Mouse (Mus musculus): ENCODE data around the gene Pde3a. TPM values are rescaled to one million over a fixed set of nuclear protein-coding genes. Genes with fewer than 3 reads are reported as not detected.

Gene Pde3a
- polyA plus RNA-seq, 1 experiment from 2014 or later: 5.8 TPM

- Histone ChIP-seq H3K9me3 (replicated peaks) (no peaks in the 10 kb centered on the region), H3K36me3 (no peaks in the 10 kb centered on the region), H3K4me2 (replicated peaks) (no peak overlapping the region), H3K4me3 (replicated peaks) (no peak overlapping the region), H3K9ac (no peak overlapping the region), H3K27me3 (peaks cover 16% of the 10 kb centered on the region), H3K27ac (replicated peaks) (no peak overlapping the region), H3K4me1 (peaks cover 15% of the 10 kb centered on the region)
- WGBS: 62% methylated on average over 6 of the region's 6 CpGs
- ATAC-seq (ENCODE audit: insufficient number of reproducible peaks, low FRiP score, low TSS enrichment, low read depth): no peak
Observed at GRCm38 (mm10) chr6:141246391-141246790, 2.7 kb upstream of the Pde3a start.

GRCm38 (mm10) chr6:141248081-141248480 is 988 bp upstream of the Pde3a start:
- H3K9ac ChIP-seq: no peak overlapping the region
- no peaks in the 10 kb centered on the region for H3K9me3 ChIP-seq (replicated peaks)
- H3K27me3 ChIP-seq: peaks cover 16% of the 10 kb centered on the region
- ATAC-seq (ENCODE audit: insufficient number of reproducible peaks, low FRiP score, low TSS enrichment, low read depth): no peak
- 0 out of 2 replicates have a peak overlapping the region, but pooled peaks have one; percentile 22 for H3K27ac ChIP-seq (replicated peaks)
- H3K4me1 ChIP-seq: peaks cover 15% of the 10 kb centered on the region
- H3K4me2 ChIP-seq (replicated peaks): peak overlapping the region; percentile 86
- no peaks in the 10 kb centered on the region for H3K36me3 ChIP-seq
- H3K4me3 ChIP-seq (replicated peaks): peak overlapping the region; percentile 72

- H3K9me3 ChIP-seq (replicated peaks): no peaks in the 10 kb centered on the region
- peak overlapping the region; percentile 86 for H3K27ac ChIP-seq (replicated peaks)
- ATAC-seq (ENCODE audit: insufficient number of reproducible peaks, low FRiP score, low TSS enrichment, low read depth): peak; percentile 87
- peak overlapping the region; percentile 86 for H3K4me2 ChIP-seq (replicated peaks)
- peak overlapping the region; percentile 74 for H3K9ac ChIP-seq
- no peaks in the 10 kb centered on the region for H3K36me3 ChIP-seq
- H3K27me3 ChIP-seq: peaks cover 16% of the 10 kb centered on the region
- peaks cover 15% of the 10 kb centered on the region for H3K4me1 ChIP-seq
- under 1% methylated on average over 65 of the region's 68 CpGs for WGBS
- H3K4me3 ChIP-seq (replicated peaks): peak overlapping the region; percentile 72
Observed at GRCm38 (mm10) chr6:141249585-141250295, 671 bp downstream of the Pde3a start.

- ATAC-seq (ENCODE audit: insufficient number of reproducible peaks, low FRiP score, low TSS enrichment, low read depth): no peak
Observed at GRCm38 (mm10) chr6:141250296-141250629, 1.2 kb downstream of the Pde3a start.

GRCm38 (mm10) chr6:141250984-141251383 is 1.9 kb downstream of the Pde3a start:
- H3K27me3 ChIP-seq: peaks cover 16% of the 10 kb centered on the region
- peaks cover 20% of the 10 kb centered on the region for H3K4me1 ChIP-seq
- H3K9me3 ChIP-seq (replicated peaks): no peaks in the 10 kb centered on the region
- no peak overlapping the region for H3K9ac ChIP-seq
- 0 out of 2 replicates have a peak overlapping the region, but pooled peaks have one; percentile 86 for H3K27ac ChIP-seq (replicated peaks)
- WGBS: 34% methylated on average over 6 of the region's 6 CpGs
- H3K36me3 ChIP-seq: no peaks in the 10 kb centered on the region
- H3K4me2 ChIP-seq (replicated peaks): peak overlapping the region; percentile 86
- ATAC-seq (ENCODE audit: insufficient number of reproducible peaks, low FRiP score, low TSS enrichment, low read depth): no peak
- peak overlapping the region; percentile 72 for H3K4me3 ChIP-seq (replicated peaks)

More at GRCm38 (mm10) chr6:141250296-141250629, 1.2 kb downstream of the Pde3a start:
- Histone ChIP-seq H3K9ac (peak overlapping the region; percentile 74), H3K36me3 (no peaks in the 10 kb centered on the region), H3K4me2 (replicated peaks) (peak overlapping the region; percentile 86), H3K27ac (replicated peaks) (peak overlapping the region; percentile 86), H3K27me3 (peaks cover 16% of the 10 kb centered on the region), H3K4me3 (replicated peaks) (peak overlapping the region; percentile 72), H3K4me1 (peaks cover 18% of the 10 kb centered on the region), H3K9me3 (replicated peaks) (no peaks in the 10 kb centered on the region)
- WGBS: 1% methylated on average over 22 of the region's 22 CpGs

GRCm38 (mm10) chr6:141252520-141252919 is 3.5 kb downstream of the Pde3a start:
- H3K4me1 ChIP-seq: peaks cover 26% of the 10 kb centered on the region
- WGBS: 79% methylated on average over 7 of the region's 7 CpGs
- no peaks in the 10 kb centered on the region for H3K36me3 ChIP-seq
- no peak for ATAC-seq (ENCODE audit: insufficient number of reproducible peaks, low FRiP score, low TSS enrichment, low read depth)
- H3K27me3 ChIP-seq: peaks cover 16% of the 10 kb centered on the region
- no peak overlapping the region for H3K9ac ChIP-seq
- H3K9me3 ChIP-seq (replicated peaks): no peaks in the 10 kb centered on the region
- peak overlapping the region; percentile 72 for H3K4me3 ChIP-seq (replicated peaks)
- H3K4me2 ChIP-seq (replicated peaks): peak overlapping the region; percentile 86
- H3K27ac ChIP-seq (replicated peaks): no peak overlapping the region

- Histone ChIP-seq H3K4me3 (replicated peaks) (no peak overlapping the region), H3K27me3 (peaks cover 13% of the 10 kb centered on the region), H3K9me3 (replicated peaks) (no peaks in the 10 kb centered on the region), H3K4me1 (peaks cover 24% of the 10 kb centered on the region), H3K9ac (no peak overlapping the region), H3K4me2 (replicated peaks) (no peak overlapping the region), H3K36me3 (no peaks in the 10 kb centered on the region), H3K27ac (replicated peaks) (no peak overlapping the region)
- no peak for ATAC-seq (ENCODE audit: insufficient number of reproducible peaks, low FRiP score, low TSS enrichment, low read depth)
- 33% methylated on average over 4 of the region's 4 CpGs for WGBS
Observed at GRCm38 (mm10) chr6:141254956-141255355, 5.9 kb downstream of the Pde3a start.

- Histone ChIP-seq H3K4me1 (peaks cover 15% of the 10 kb centered on the region), H3K9ac (no peak overlapping the region), H3K4me2 (replicated peaks) (no peak overlapping the region), H3K9me3 (replicated peaks) (no peaks in the 10 kb centered on the region), H3K27me3 (no peaks in the 10 kb centered on the region), H3K27ac (replicated peaks) (no peak overlapping the region), H3K4me3 (replicated peaks) (no peak overlapping the region), H3K36me3 (no peaks in the 10 kb centered on the region)
- WGBS: 50% methylated on average over 8 of the region's 8 CpGs
- ATAC-seq (ENCODE audit: insufficient number of reproducible peaks, low FRiP score, low TSS enrichment, low read depth): no peak
Observed at GRCm38 (mm10) chr6:141256896-141257295, 7.8 kb downstream of the Pde3a start.

GRCm38 (mm10) chr6:141257434-141258202 is 8.5 kb downstream of the Pde3a start:
- Histone ChIP-seq H3K9me3 (replicated peaks) (no peaks in the 10 kb centered on the region), H3K4me1 (peaks cover 15% of the 10 kb centered on the region), H3K4me3 (replicated peaks) (no peak overlapping the region), H3K9ac (no peak overlapping the region), H3K4me2 (replicated peaks) (no peak overlapping the region), H3K36me3 (no peaks in the 10 kb centered on the region), H3K27me3 (no peaks in the 10 kb centered on the region), H3K27ac (replicated peaks) (no peak overlapping the region)
- 64% methylated on average over 6 of the region's 6 CpGs for WGBS
- no peak for ATAC-seq (ENCODE audit: insufficient number of reproducible peaks, low FRiP score, low TSS enrichment, low read depth)

GRCm38 (mm10) chr6:141265257-141265656 is 16.2 kb downstream of the Pde3a start:
- 90% methylated on average over 4 of the region's 4 CpGs for WGBS

GRCm38 (mm10) chr6:141267888-141268570 is 19.0 kb downstream of the Pde3a start:
- Histone ChIP-seq H3K27ac (replicated peaks) (no peak overlapping the region), H3K4me2 (replicated peaks) (no peak overlapping the region), H3K4me3 (replicated peaks) (no peak overlapping the region), H3K27me3 (no peaks in the 10 kb centered on the region), H3K36me3 (no peaks in the 10 kb centered on the region), H3K9ac (no peak overlapping the region), H3K9me3 (replicated peaks) (no peaks in the 10 kb centered on the region), H3K4me1 (0 out of 2 replicates have a peak, but pooled peaks cover 7% of the 10 kb centered on the region)
- 75% methylated on average over 11 of the region's 11 CpGs for WGBS
- ATAC-seq (ENCODE audit: insufficient number of reproducible peaks, low FRiP score, low TSS enrichment, low read depth): no peak

More at GRCm38 (mm10) chr6:141265257-141265656, 16.2 kb downstream of the Pde3a start:
- no peak overlapping the region for H3K4me2 ChIP-seq (replicated peaks)
- no peak overlapping the region for H3K4me3 ChIP-seq (replicated peaks)
- no peaks in the 10 kb centered on the region for H3K9me3 ChIP-seq (replicated peaks)
- H3K27ac ChIP-seq (replicated peaks): no peak overlapping the region
- H3K36me3 ChIP-seq: no peaks in the 10 kb centered on the region
- H3K9ac ChIP-seq: no peak overlapping the region
- 0 out of 2 replicates have a peak, but pooled peaks cover 7% of the 10 kb centered on the region for H3K4me1 ChIP-seq
- no peaks in the 10 kb centered on the region for H3K27me3 ChIP-seq
- ATAC-seq (ENCODE audit: insufficient number of reproducible peaks, low FRiP score, low TSS enrichment, low read depth): no peak
